22 mouse cellular contexts compared by ENCODE assay signal in the genomic region with DNA sequence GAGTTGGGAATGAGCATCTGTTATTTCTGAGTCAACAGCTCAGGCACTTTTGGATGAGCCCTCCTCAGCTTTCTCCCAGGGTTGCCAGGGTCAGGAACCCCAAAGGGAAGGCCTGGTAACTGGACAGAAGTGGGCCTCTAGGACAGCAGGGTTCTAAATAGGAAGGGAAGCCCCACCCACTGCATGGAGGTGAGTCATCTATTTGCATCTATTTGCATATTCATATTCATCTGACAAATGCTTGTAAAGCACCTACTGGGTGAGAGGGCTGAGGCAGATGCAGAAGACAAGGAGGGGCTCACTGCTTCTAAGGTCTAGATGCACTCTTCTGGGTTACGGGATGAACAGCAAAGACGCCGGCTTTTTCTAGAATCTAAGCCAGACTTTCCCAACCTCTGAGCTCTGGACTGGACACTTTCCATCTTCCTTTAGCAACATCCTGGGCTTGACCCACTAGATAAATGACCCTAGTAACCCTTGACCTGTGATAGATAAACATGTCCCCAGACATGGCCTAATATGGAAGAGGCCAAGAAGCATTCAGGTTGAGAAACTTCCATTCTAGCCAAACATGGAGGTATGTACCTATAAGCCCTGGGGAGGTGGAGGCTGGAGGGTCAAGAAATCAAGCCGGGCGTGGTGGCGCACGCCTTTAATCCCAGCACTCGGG. TPM values are rescaled to one million over a fixed set of nuclear protein-coding genes. Genes with fewer than 3 reads are reported as not detected.
DNase-seq lines count a peak whose midpoint lies in the region; ATAC-seq and TF ChIP-seq lines count a peak whose summit lies in the region.
"Had no signal": no experiment of that assay in that cellular context is flagged by ENCODE, and none has a peak within 500 bp of the region (broad histone marks: within the 10 kb centered on the region; RNA-seq: fewer than 3 reads in every experiment).

No protein-coding gene starts in this region.

- WGBS in liver, adult 2 months = 28% methylated on average over 8 of the region's 8 CpGs
- WGBS in liver, postnatal 0 days (ENCODE audit: insufficient replicate concordance) = 92% methylated on average over 8 of the region's 8 CpGs

- TF ChIP-seq POLR2A in liver, adult 2 months (IDR thresholded peaks at IDR 0.05; ENCODE audit: extremely low read depth, insufficient read depth, low read length) = no peak

- no peak overlapping the region for H3K4me3 ChIP-seq in layer of hippocampus, adult 2 months
- no peak overlapping the region for H3K4me3 ChIP-seq in liver, adult 2 months (ENCODE audit: insufficient read depth, low read depth, low read length)
- no peak overlapping the region for H3K4me3 ChIP-seq in liver, postnatal 0 days (ENCODE audit: low read depth, low read length)
- H3K4me3 ChIP-seq: embryonic facial prominence, embryonic 10.5 days; embryonic facial prominence, embryonic 12.5 days; forebrain, embryonic 13.5 days; forebrain, embryonic 15.5 days had no signal

- H3K27ac ChIP-seq in layer of hippocampus, adult 2 months = 0 out of 2 replicates have a peak overlapping the region, but pooled peaks have one; percentile 23
- peak overlapping the region; percentile 43; the same call in 1 of the 2 replicates for H3K27ac ChIP-seq in liver, adult 2 months (replicated peaks; ENCODE audit: insufficient read depth, low read depth, low read length)
- no peak overlapping the region for H3K27ac ChIP-seq in liver, postnatal 0 days (ENCODE audit: low read depth)
- H3K27ac ChIP-seq: embryonic facial prominence, embryonic 10.5 days; embryonic facial prominence, embryonic 12.5 days; forebrain, embryonic 13.5 days; forebrain, embryonic 15.5 days had no signal

- H3K9me3 ChIP-seq in liver, postnatal 0 days (ENCODE audit: low read length) = no peaks in the 10 kb centered on the region
- H3K9me3 ChIP-seq: embryonic facial prominence, embryonic 10.5 days; embryonic facial prominence, embryonic 12.5 days; forebrain, embryonic 13.5 days; forebrain, embryonic 15.5 days; G1E had no signal

- H3K9ac ChIP-seq in liver, adult 2 months (ENCODE audit: low read depth, low read length) = no peak overlapping the region
- no peak overlapping the region for H3K9ac ChIP-seq in liver, postnatal 0 days (replicated peaks)
- H3K9ac ChIP-seq: embryonic facial prominence, embryonic 12.5 days; forebrain, embryonic 13.5 days; forebrain, embryonic 15.5 days; forebrain, postnatal 0 days had no signal

- no peak; the same call in 1 of the 2 replicates for ATAC-seq in liver, postnatal 0 days
- ATAC-seq: CD4-positive, CD25-positive, alpha-beta regulatory T cell, adult 4 months; forebrain, embryonic 13.5 days; forebrain, embryonic 15.5 days; forebrain, postnatal 0 days; Patski had no signal

- DNase-seq in layer of hippocampus, adult 2 months (ENCODE audit: low spot score in 2 of 2) = no peak
- no peak for DNase-seq in layer of hippocampus, postnatal 25 days (ENCODE audit: extremely low spot score in 1 of 2, low spot score in 1 of 2)
- peak; percentile 98 for DNase-seq in liver, adult 2 months (ENCODE audit: extremely low read depth, low read depth, low spot score)
- no peak for DNase-seq in liver, postnatal 0 days
- DNase-seq in cerebellum, adult 9-10 months = no peak
- DNase-seq: adrenal gland, adult 2 months; adrenal gland, postnatal 10 days; adrenal gland, postnatal 25 days; B cell, adult 2 months; cerebellum, adult 11 months; cerebellum, adult 18-20 months; cerebellum, adult 8-10 months; cerebellum, postnatal 10 days; cerebellum, postnatal 25 days; forebrain, postnatal 0 days had no signal

- peaks cover 11% of the 10 kb centered on the region for H3K4me1 ChIP-seq in liver, adult 2 months (ENCODE audit: control insufficient read depth, insufficient read depth, low read length)
- no peaks in the 10 kb centered on the region for H3K4me1 ChIP-seq in liver, postnatal 0 days (ENCODE audit: insufficient read depth)
- H3K4me1 ChIP-seq: embryonic facial prominence, embryonic 12.5 days had no signal

- TF ChIP-seq CTCF in layer of hippocampus, adult 2 months (conservative IDR thresholded peaks at IDR 0.05) = no peak
- TF ChIP-seq CTCF in liver, adult 2 months (IDR thresholded peaks at IDR 0.05; ENCODE audit: low read depth, low read length) = no peak
- TF ChIP-seq CTCF in liver, postnatal 0 days (IDR thresholded peaks at IDR 0.05; ENCODE audit: low read depth) = no peak

- H3K27me3 ChIP-seq in liver, adult 2 months (ENCODE audit: control insufficient read depth, insufficient read depth, low read length) = no peaks in the 10 kb centered on the region
- no peaks in the 10 kb centered on the region for H3K27me3 ChIP-seq in liver, postnatal 0 days (ENCODE audit: insufficient read depth, low read length)
- H3K27me3 ChIP-seq: embryonic facial prominence, embryonic 12.5 days; forebrain, embryonic 15.5 days had no signal

- no peaks in the 10 kb centered on the region for H3K79me2 ChIP-seq in liver, adult 2 months (ENCODE audit: control insufficient read depth, insufficient read depth, low read length)

- no peak for TF ChIP-seq EP300 in liver, postnatal 0 days (IDR thresholded peaks at IDR 0.05; ENCODE audit: low read depth)

- no peaks in the 10 kb centered on the region for H3K36me3 ChIP-seq in liver, adult 2 months (ENCODE audit: control insufficient read depth, insufficient read depth, low read length)
- no peaks in the 10 kb centered on the region for H3K36me3 ChIP-seq in liver, postnatal 0 days (replicated peaks; ENCODE audit: insufficient read depth, low read length)
- H3K36me3 ChIP-seq: embryonic facial prominence, embryonic 10.5 days; embryonic facial prominence, embryonic 12.5 days; forebrain, embryonic 15.5 days had no signal

- no peak overlapping the region for H3K4me2 ChIP-seq in liver, postnatal 0 days (ENCODE audit: low read depth, low read length)
- H3K4me2 ChIP-seq: embryonic facial prominence, embryonic 12.5 days; forebrain, embryonic 13.5 days; forebrain, embryonic 15.5 days had no signal

RNA-seq across cellular contexts. Expression of a gene that starts 22.3 kb away (rescaled TPM):
- total RNA-seq in layer of hippocampus, adult 2 months (2021) = 10 to 100 TPM; 34.1 to 35.1 TPM
- 10 to 100 TPM; 28.8 to 34.3 TPM for total RNA-seq in layer of hippocampus, postnatal 25 days (2021)
- 0.37 and 0.67 TPM in 2 replicates for total RNA-seq in liver, adult 2 months (2014; rRNA removed)
- polyA plus RNA-seq in liver, adult 2 months (2012; rRNA removed) = 2.5 and 3.5 TPM in 2 replicates
- 1.1 and 1.6 TPM in 2 replicates for polyA plus RNA-seq in liver, postnatal 0 days (2015; fragmentation: Nextera tagmentation; extraction: Ambion mirVana)

RNA-seq across cellular contexts. Expression of a gene that starts 31.2 kb away (rescaled TPM):
- total RNA-seq in layer of hippocampus, adult 2 months (2021) = 100 to 1,000 TPM; 226 to 232 TPM
- 100 to 1,000 TPM; 260 to 270 TPM for total RNA-seq in layer of hippocampus, postnatal 25 days (2021)
- under 0.01 and 0.20 TPM in 2 replicates for total RNA-seq in liver, adult 2 months (2014; rRNA removed)
- 0.06 and 0.12 TPM in 2 replicates for polyA plus RNA-seq in liver, adult 2 months (2012; rRNA removed)
- 0.02 and 0.05 TPM in 2 replicates for polyA plus RNA-seq in liver, postnatal 0 days (2015; fragmentation: Nextera tagmentation; extraction: Ambion mirVana)
- polyA plus RNA-seq: CD4-positive, CD25-positive, alpha-beta regulatory T cell, adult 4 months had no signal

RNA-seq across cellular contexts. Expression of a gene that starts 56.0 kb away (rescaled TPM):
- total RNA-seq in layer of hippocampus, adult 2 months (2021) = 100 to 1,000 TPM; 122 to 124 TPM
- 100 to 1,000 TPM in 1 of 2 experiments, 10 to 100 TPM in 1; 88.5 to 105 TPM for total RNA-seq in layer of hippocampus, postnatal 25 days (2021)
- 3.8 and 6.0 TPM in 2 replicates for total RNA-seq in liver, adult 2 months (2014; rRNA removed)
- 8.9 and 11.2 TPM in 2 replicates for polyA plus RNA-seq in liver, adult 2 months (2012; rRNA removed)
- polyA plus RNA-seq in liver, postnatal 0 days (2015; fragmentation: Nextera tagmentation; extraction: Ambion mirVana) = 0.32 and 0.38 TPM in 2 replicates

Comparison
In these comparisons a context has a peak if more than half of its experiments do, and no peak if none do; other contexts are left out.
1. RNA of a gene that starts 22.3 kb away (total RNA-seq): 34.1 to 35.1 TPM in layer of hippocampus, adult 2 months and 28.8 to 34.3 TPM in layer of hippocampus, postnatal 25 days; 0.37 to 0.67 TPM in liver, adult 2 months; every median in the first group is over 10 times any median in the second.
2. RNA of a gene that starts 31.2 kb away (total RNA-seq): 260 to 270 TPM in layer of hippocampus, postnatal 25 days and 226 to 232 TPM in layer of hippocampus, adult 2 months; under 0.01 to 0.20 TPM in liver, adult 2 months; every median in the first group is over 100 times any median in the second.
3. RNA of a gene that starts 56.0 kb away (total RNA-seq): 122 to 124 TPM in layer of hippocampus, adult 2 months and 88.5 to 105 TPM in layer of hippocampus, postnatal 25 days; 3.8 to 6.0 TPM in liver, adult 2 months; every median in the first group is over 10 times any median in the second.